Mouse (Mus musculus) heart, postnatal 0 days (tissue): ENCODE results near the gene Phlda1.

Experiments used
- CTCF ChIP-seq: IDR thresholded peaks from 2 replicates; pipeline ENCODE4 v1.5.1; 2016; ENCODE audit warnings: antibody characterized with exemption, control low read depth, low read depth
- EP300 ChIP-seq: IDR thresholded peaks from 2 replicates; pipeline ENCODE4 v1.6.1; 2016; ENCODE audit warnings: antibody characterized with exemption, low read depth

DNA sequence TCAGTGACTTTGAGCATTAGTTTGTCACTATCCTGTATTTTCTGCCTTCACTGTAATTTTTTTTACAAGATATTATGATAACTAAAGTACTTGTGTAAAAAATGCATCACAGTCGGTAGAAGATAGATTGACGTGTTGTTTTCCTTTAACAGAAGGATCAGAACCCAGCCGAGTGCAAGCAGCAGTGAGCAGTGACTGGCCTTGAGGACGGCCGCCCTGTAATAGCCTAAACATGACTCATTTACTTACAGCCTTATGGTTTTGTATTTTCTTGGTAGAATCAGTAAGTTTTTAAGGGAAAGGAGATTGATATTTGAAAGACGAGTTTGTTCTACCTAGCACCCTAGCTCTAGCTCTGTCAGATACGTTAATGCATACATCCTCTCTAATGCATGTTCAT lies 10.2 kb upstream of the Phlda1 start:
- TF ChIP-seq CTCF (no peak), EP300 (no peak)
